Comparison of ENCODE assay signal across 9 mouse cellular contexts in genomic region chr11:52350924-52351323, GRCm38 (mm10). TPM values are rescaled to one million over a fixed set of nuclear protein-coding genes. Genes with fewer than 3 reads are reported as not detected.
DNase-seq lines count a peak whose midpoint lies in the region; ATAC-seq and TF ChIP-seq lines count a peak whose summit lies in the region.
"Had no signal": no experiment of that assay in that cellular context is flagged by ENCODE, and none has a peak within 500 bp of the region (broad histone marks: within the 10 kb centered on the region; RNA-seq: fewer than 3 reads in every experiment).

No protein-coding gene starts in this region.

- no peaks in the 10 kb centered on the region for H3K36me3 ChIP-seq in midbrain, embryonic 10.5 days
- H3K36me3 ChIP-seq in midbrain, embryonic 14.5 days (ENCODE audit: control insufficient read depth, insufficient read depth, low read length), result no peaks in the 10 kb centered on the region
- H3K36me3 ChIP-seq in lung, postnatal 0 days (ENCODE audit: insufficient read depth, low read length), result no peaks in the 10 kb centered on the region
- H3K36me3 ChIP-seq: neural tube, embryonic 12.5 days had no signal

- no peak for TF ChIP-seq EP300 in lung, postnatal 0 days (IDR thresholded peaks at IDR 0.05)

- peak; percentile 52 for DNase-seq in midbrain, embryonic 10.5 days (ENCODE audit: low spot score)
- DNase-seq in midbrain, embryonic 14.5 days, result no peak
- DNase-seq in embryo, embryonic 11 days, result peak; percentile 68
- peak; percentile 65 for DNase-seq in kidney, adult 18-20 months
- peak; percentile 85 for DNase-seq in lung, postnatal 0 days (ENCODE audit: low spot score)
- DNase-seq in thymus, postnatal 36 days, result peak; percentile 49 to 65
- DNase-seq in testis, postnatal 14 days (ENCODE audit: low spot score), result no peak
- no peak for DNase-seq in urinary bladder, adult 2 months (ENCODE audit: low spot score)

- WGBS in midbrain, embryonic 10.5 days, result under 1% methylated on average over 9 of the region's 9 CpGs
- under 1% methylated on average over 9 of the region's 9 CpGs for WGBS in midbrain, embryonic 14.5 days
- WGBS in lung, postnatal 0 days, result 3% methylated on average over 4 of the region's 9 CpGs

- H3K4me1 ChIP-seq in midbrain, embryonic 10.5 days, result peaks cover 27% of the 10 kb centered on the region
- no peaks in the 10 kb centered on the region for H3K4me1 ChIP-seq in midbrain, embryonic 14.5 days (ENCODE audit: control insufficient read depth, insufficient read depth, low read length)
- peaks cover 4% of the 10 kb centered on the region; the same call in 1 of the 2 replicates for H3K4me1 ChIP-seq in lung, postnatal 0 days (ENCODE audit: insufficient read depth, low read depth, low read length)
- H3K4me1 ChIP-seq: neural tube, embryonic 12.5 days had no signal

- 0 out of 2 replicates have a peak, but pooled peaks cover 5% of the 10 kb centered on the region for H3K9me3 ChIP-seq in midbrain, embryonic 10.5 days (replicated peaks)
- no peaks in the 10 kb centered on the region for H3K9me3 ChIP-seq in midbrain, embryonic 14.5 days (ENCODE audit: control insufficient read depth, low read length)
- H3K9me3 ChIP-seq in lung, postnatal 0 days (ENCODE audit: low read length), result no peaks in the 10 kb centered on the region
- H3K9me3 ChIP-seq: neural tube, embryonic 12.5 days had no signal

- no peaks in the 10 kb centered on the region for H3K27me3 ChIP-seq in midbrain, embryonic 10.5 days (ENCODE audit: low read depth, poor library complexity, severe bottlenecking)
- no peaks in the 10 kb centered on the region for H3K27me3 ChIP-seq in midbrain, embryonic 14.5 days (ENCODE audit: control insufficient read depth, insufficient read depth, low read length)
- H3K27me3 ChIP-seq in lung, postnatal 0 days (replicated peaks; ENCODE audit: insufficient read depth, low read length), result no peaks in the 10 kb centered on the region
- H3K27me3 ChIP-seq: neural tube, embryonic 12.5 days had no signal

- ATAC-seq in midbrain, embryonic 14.5 days (ENCODE audit: low FRiP score, low TSS enrichment), result no peak
- ATAC-seq in lung, postnatal 0 days, result peak; percentile 62

- H3K4me2 ChIP-seq in midbrain, embryonic 14.5 days (ENCODE audit: low read length), result no peak overlapping the region
- H3K4me2 ChIP-seq in lung, postnatal 0 days (replicated peaks; ENCODE audit: low read depth, low read length), result no peak overlapping the region
- H3K4me2 ChIP-seq: neural tube, embryonic 12.5 days had no signal

- no peak overlapping the region for H3K9ac ChIP-seq in midbrain, embryonic 14.5 days (replicated peaks; ENCODE audit: low read length)
- H3K9ac ChIP-seq in lung, postnatal 0 days (replicated peaks; ENCODE audit: low read depth), result no peak overlapping the region
- H3K9ac ChIP-seq: neural tube, embryonic 12.5 days had no signal

- H3K4me3 ChIP-seq in midbrain, embryonic 10.5 days, result no peak overlapping the region
- no peak overlapping the region for H3K4me3 ChIP-seq in midbrain, embryonic 14.5 days (replicated peaks; ENCODE audit: low read depth, low read length)
- no peak overlapping the region for H3K4me3 ChIP-seq in lung, postnatal 0 days (ENCODE audit: low read depth, low read length)
- H3K4me3 ChIP-seq: neural tube, embryonic 12.5 days had no signal

- H3K27ac ChIP-seq in midbrain, embryonic 10.5 days (replicated peaks), result no peak overlapping the region
- H3K27ac ChIP-seq in midbrain, embryonic 14.5 days (replicated peaks; ENCODE audit: low read depth, low read length), result no peak overlapping the region
- H3K27ac ChIP-seq in lung, postnatal 0 days (ENCODE audit: low read length), result no peak overlapping the region
- H3K27ac ChIP-seq: neural tube, embryonic 12.5 days had no signal

- peak; percentile 50 for TF ChIP-seq CTCF in lung, postnatal 0 days (IDR thresholded peaks at IDR 0.05)

RNA-seq across cellular contexts. Expression of gene Vdac1, which starts 9.7 kb away (rescaled TPM):
- 221 and 222 TPM in 2 replicates for polyA plus RNA-seq in midbrain, embryonic 10.5 days (2016; fragmentation: Nextera tagmentation; extraction: Ambion mirVana)
- polyA plus RNA-seq in midbrain, embryonic 14.5 days (2014; fragmentation: Nextera tagmentation; extraction: Ambion mirVana), result 275 and 348 TPM in 2 replicates
- 127 and 140 TPM in 2 replicates for polyA plus RNA-seq in lung, postnatal 0 days (2015; fragmentation: Nextera tagmentation; extraction: Ambion mirVana)
- 166 and 206 TPM in 2 replicates for polyA plus RNA-seq in urinary bladder, adult 2 months (2012; rRNA removed)

RNA-seq across cellular contexts. Expression of gene 9530068E07Rik, which starts 45.3 kb away (rescaled TPM):
- polyA plus RNA-seq in midbrain, embryonic 10.5 days (2016; fragmentation: Nextera tagmentation; extraction: Ambion mirVana), result 171 and 174 TPM in 2 replicates
- 80.9 and 138 TPM in 2 replicates for polyA plus RNA-seq in midbrain, embryonic 14.5 days (2014; fragmentation: Nextera tagmentation; extraction: Ambion mirVana)
- 151 and 155 TPM in 2 replicates for polyA plus RNA-seq in lung, postnatal 0 days (2015; fragmentation: Nextera tagmentation; extraction: Ambion mirVana)
- 217 and 261 TPM in 2 replicates for polyA plus RNA-seq in urinary bladder, adult 2 months (2012; rRNA removed)

Comparison
In these comparisons a context has a peak if more than half of its experiments do, and no peak if none do; other contexts are left out.
1. DNase-seq: peak in midbrain, embryonic 10.5 days (single experiment), embryo, embryonic 11 days (single experiment), kidney, adult 18-20 months (single experiment), lung, postnatal 0 days (single experiment) and thymus, postnatal 36 days (2 of 2); none in midbrain, embryonic 14.5 days (single experiment), testis, postnatal 14 days (single experiment) and urinary bladder, adult 2 months (single experiment).